Mouse (Mus musculus) ES-E14 (cell line): ENCODE results near the gene Selenof.

ENCODE experiments used
- CHD2 ChIP-seq: IDR thresholded peaks from 2 replicates; pipeline ENCODE4 v1.6.1; 2014; ENCODE audit warnings: mild to moderate bottlenecking, low read depth, low read length, inconsistent platforms
- HCFC1 ChIP-seq: IDR thresholded peaks from 2 replicates; pipeline ENCODE4 v1.6.1; 2012; ENCODE audit warnings: low read length, inconsistent platforms, borderline replicate concordance; ENCODE audit not compliant: insufficient read depth
- MAFK ChIP-seq: IDR thresholded peaks from 2 replicates; pipeline ENCODE4 v1.6.1; 2014; ENCODE audit warnings: mild to moderate bottlenecking, low read depth, low read length, inconsistent platforms; ENCODE audit not compliant: insufficient read depth
- ZC3H11A ChIP-seq: IDR thresholded peaks from 2 replicates; pipeline ENCODE4 v1.6.1; 2012; ENCODE audit warnings: low read depth, mild to moderate bottlenecking, inconsistent platforms, low read length, borderline replicate concordance
- ZNF384 ChIP-seq: IDR thresholded peaks from 2 replicates; pipeline ENCODE4 v1.6.1; 2012; ENCODE audit warnings: low read depth, low read length, inconsistent platforms

GRCm38 (mm10) chr3:144638110-144638509, 68.0 kb downstream of the Selenof start:
- TF ChIP-seq MAFK (no peak), CHD2 (no peak), HCFC1 (no peak), ZNF384 (no peak), ZC3H11A (no peak)
